Mouse (Mus musculus) left cerebral cortex, adult 18-20 months (tissue): ENCODE measurements around the gene Btnl6. TPM values are rescaled to one million over a fixed set of nuclear protein-coding genes. Genes with fewer than 3 reads are reported as not detected.
"Not testable (repeated sequence)": the region's sequence is repeated elsewhere in the genome, so short reads cannot be mapped to it uniquely, and the experiment has no call there.

Experiments used
- DNase-seq, 2 experiments: peaks; one replicate each; pipeline ENCODE4 v3.0.0; 2021 to 2022; ENCODE audit warnings: low spot score in 2 of 2, mixed read lengths in 1 of 2
- total RNA-seq, 2 experiments: library from RNA; stranded (reverse); gene quantifications; 2 replicates each; pipeline ENCODE4 v1.2.3; 2021

Btnl6 gene
- total RNA-seq, 2 experiments from 2014 or later: not detected

DNA sequence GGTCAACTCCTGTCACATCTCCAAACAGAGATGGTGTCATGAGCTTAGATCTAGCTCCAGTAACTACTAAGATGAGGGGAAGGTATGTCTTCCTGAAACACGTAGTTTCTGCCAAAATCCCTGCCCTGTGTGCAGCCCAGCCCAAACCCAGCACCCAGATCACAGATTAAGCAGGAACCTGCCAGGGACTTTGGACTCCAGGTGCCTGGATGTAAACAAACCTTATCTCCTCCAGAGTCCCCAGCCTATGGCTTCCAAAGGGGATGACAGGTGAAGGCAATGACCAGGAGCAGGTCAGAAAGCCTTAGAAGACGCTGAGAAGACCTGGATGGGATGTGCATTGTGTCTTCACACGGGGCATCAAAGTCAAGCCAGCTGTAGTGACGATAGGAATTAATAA lies 19.4 kb downstream of the Btnl6 start:
- not testable (repeated sequence) for DNase-seq

DNA sequence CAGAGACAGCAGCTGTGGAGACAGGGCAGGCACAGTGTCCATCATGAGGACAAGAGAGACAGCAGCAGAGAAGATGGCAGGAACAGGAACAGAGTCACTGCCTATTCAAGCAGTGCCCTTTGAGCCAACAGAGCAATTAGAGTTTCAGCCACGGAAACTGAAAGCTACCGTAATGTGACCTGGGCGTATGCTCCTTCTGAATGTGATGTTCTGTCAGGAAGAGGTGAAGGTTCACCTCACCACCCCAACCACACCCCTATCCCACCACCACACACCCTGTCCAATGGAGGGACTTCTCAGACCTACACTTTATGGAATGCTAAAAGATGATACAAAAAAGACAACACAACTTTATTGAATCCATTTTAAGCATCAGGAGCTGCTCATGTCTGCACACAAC lies 19.8 kb downstream of the Btnl6 start:
- not testable (repeated sequence) for DNase-seq

DNA sequence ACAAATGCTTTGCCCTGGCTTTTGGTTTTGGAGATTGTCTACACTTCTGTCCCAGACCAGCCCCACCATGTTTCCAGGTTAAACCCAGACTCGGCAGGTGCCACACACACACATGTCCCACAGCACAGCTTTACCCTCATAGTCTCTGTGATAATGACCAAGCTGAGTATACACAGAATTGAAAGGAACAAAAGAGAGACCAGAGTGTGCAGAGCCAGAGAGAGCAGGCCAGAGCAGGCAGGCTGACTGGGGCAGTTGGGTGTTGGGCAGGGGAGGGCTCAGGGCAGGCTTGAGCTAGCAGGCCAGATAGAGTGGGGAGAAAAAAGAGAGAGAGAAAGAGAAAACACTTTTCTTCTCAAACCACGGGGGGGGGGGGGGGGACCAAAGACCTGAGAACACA lies 20.6 kb downstream of the Btnl6 start:
- DNase-seq: no peak

DNA sequence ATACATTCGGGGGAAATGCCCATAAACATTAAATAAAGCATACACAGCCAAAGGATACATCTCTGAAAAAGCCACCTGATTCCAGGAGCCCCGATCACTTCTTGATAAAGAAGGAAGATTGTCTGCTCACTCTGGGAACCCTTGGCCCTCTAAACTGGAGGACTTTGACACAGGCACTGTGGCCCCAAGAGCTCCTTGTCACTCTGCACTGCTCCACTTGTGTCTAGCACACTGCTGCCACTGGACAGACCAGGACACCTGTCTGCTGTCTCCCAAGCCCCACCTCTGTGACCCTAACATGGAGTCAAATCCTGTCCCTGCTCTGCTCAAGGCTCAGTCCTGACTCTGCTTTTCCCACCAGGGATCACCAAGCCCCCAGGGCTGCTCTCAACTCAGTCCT lies 22.0 kb downstream of the Btnl6 start:
- not testable (repeated sequence) for DNase-seq

DNA sequence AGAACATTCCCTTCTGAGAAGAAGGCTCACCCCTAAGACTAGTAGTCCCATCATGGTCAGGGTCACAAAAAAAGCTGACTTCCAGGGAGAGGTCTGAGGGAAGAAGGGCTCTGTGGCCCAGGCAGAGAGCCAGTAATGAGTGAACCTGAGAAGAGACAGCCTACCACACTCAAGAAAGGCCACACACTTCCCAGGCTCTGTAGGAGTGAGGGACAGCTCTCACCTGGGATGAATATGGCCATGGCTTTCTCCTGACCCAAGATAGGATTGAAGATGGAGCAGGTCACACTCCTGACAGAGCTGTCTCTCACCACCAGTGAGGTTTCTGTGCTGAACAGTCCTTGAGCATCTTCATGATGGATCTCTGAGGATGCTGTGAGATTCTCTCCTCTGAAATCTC lies 24.4 kb downstream of the Btnl6 start:
- DNase-seq: no peak

DNA sequence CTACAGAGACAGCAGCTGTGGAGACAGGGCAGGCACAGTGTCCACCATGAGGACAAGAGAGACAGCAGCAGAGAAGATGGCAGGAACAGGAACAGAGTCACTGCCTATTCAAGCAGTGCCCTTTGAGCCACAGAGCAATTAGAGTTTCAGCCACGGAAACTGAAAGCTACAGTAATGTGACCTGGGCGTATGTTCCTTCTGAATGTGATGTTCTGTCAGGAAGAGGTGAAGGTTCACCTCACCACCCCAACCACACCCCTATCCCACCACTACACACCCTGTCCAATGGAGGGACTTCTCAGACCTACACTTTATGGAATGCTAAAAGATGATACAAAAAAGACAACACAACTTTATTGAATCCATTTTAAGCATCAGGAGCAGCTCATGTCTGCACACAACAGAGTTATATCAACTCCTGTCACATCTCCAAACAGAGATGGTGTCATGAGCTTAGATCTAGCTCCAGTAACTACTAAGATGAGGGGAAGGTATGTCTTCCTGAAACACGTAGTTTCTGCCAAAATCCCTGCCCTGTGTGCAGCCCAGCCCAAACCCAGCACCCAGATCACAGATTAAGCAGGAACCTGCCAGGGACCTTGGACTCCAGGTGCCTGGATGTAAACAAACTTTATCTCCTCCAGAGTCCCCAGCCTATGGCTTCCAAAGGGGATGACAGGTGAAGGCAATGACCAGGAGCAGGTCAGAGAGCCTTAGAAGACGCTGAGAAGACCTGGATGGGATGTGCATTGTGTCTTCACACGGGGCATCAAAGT lies 39.7 kb downstream of the Btnl6 start, which contains the start of gene Btnl4:
Gene Btnl4 (minus strand): TSS at position 81 of the 776 bp plus-strand sequence.
- DNase-seq: not testable (repeated sequence)

DNA sequence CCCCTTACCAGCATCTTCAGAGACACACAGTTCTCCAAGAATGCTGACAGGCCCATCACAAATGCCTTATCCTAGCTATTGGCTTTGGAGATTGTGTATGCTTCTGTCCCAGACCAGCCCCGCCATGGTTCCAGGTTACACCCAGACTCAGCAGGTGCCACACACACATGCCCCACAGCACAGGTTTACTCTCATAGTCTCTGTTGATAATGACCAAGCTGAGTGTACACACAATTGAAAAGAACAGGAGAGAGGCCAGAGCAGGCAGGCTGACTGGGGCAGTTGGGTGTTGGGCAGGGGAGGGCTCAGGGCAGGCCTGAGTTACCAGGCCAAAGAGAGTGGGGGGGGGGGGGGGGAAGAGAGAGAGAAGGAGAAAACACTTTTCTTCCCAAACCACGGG lies 40.7 kb downstream of the Btnl6 start:
- DNase-seq: no peak

DNA sequence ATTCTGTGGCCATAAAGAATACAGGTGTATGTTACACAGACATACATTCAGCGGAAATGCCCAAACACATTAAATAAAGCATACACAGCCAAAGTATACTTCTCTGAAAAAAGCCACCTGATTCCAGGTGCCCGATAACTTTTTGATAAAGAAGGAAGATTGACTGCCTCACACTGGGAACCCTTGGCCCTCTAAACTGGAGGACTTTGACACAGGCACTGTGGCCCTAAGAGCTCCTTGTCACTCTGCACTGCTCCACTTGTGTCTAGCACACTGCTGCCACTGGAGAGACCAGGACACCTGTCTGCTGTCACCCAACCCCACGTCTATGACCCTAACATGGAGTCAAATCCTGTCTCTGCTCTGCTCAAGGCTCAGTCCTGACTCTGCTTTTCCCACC lies 42.1 kb downstream of the Btnl6 start:
- no peak for DNase-seq

DNA sequence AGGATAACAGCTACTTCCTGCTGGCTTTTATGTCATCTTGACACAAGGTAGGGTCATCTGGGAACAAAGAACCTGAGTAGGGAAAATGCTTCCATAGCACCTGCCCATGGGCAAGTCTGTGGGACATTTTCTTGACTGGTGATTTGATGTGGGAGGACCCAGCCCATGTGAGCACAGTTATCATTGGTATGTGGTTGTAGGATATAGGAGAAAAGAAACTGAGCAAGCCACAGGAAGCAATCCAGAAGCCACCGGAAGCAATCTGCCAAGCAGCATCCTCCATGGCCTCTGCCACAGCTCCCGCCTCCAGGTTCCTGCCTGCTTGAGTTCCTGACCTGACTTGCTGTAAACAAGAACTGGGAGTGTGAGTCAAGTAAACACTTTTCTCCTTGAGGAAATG lies 46.7 kb downstream of the Btnl6 start:
- no peak for DNase-seq

DNA sequence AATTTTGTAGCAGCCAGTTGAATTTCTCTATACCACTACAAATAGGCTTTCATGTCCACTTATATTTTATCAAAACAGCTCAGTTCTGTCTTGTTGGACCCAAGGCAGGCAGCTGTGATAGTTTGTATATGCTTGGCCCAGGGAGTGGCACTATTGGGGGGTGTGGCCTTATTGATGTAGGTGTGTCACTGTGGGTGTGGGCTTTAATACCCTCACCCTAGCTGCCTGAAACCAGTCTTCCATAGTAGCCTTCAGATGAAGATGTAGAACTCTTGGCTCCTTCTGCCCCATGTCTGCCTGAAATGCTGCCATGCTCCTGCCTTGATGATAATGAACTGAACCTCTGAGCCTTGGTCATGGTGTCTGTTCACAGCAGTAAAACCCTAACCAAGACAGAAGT lies 51.2 kb downstream of the Btnl6 start:
- not testable (repeated sequence) for DNase-seq

DNA sequence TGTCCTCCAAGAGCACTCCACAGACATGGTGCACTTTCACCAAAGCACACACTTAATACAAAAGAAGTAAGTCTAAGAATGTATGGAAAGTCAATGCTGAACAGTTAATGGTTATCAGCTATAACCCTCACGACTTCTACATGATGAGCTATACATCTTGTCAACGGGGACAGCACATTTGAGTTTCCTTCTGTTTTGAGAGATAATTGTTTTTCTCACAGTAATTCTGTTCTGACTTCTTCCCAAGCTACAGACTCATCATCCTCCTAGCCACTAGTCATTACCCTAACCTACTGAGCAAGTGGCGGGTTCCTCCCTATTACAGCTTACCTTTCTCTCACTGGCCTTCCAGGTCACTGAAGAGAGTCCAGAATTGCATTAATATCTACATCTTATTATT lies 57.9 kb downstream of the Btnl6 start:
- DNase-seq: no peak

Other genes starting within 250 kb of the Btnl6 start
- 1 to 10 TPM; 4.5 to 5.9 TPM for gene H2-Aa, start 229.5 kb downstream of the Btnl6 start, total RNA-seq
- 1 to 10 TPM; 4.0 to 6.0 TPM for gene H2-Eb1, start 211.5 kb downstream of the Btnl6 start, total RNA-seq
- gene H2-Eb2, start 191.7 kb downstream of the Btnl6 start, total RNA-seq: not detected
- gene Btnl2, start 162.5 kb downstream of the Btnl6 start, total RNA-seq: under 1 TPM; 0.63 to 0.68 TPM
- gene Btnl1, start 140.2 kb downstream of the Btnl6 start, total RNA-seq: not detected
- gene BC051142, start 118.5 kb downstream of the Btnl6 start, total RNA-seq: 1 to 10 TPM; 2.1 to 4.4 TPM
- not detected for gene Btnl4, start 40.0 kb downstream of the Btnl6 start, total RNA-seq
- 1 to 10 TPM; 6.1 to 9.0 TPM for gene Notch4, start 46.9 kb upstream of the Btnl6 start, total RNA-seq
- gene Gpsm3, start 72.5 kb upstream of the Btnl6 start, total RNA-seq: 1 to 10 TPM; 2.5 to 3.0 TPM
- gene Pbx2, start 73.9 kb upstream of the Btnl6 start, total RNA-seq: 10 to 100 TPM; 58.4 to 64.5 TPM
- under 1 TPM; 0.45 to 0.58 TPM for gene Ager, start 80.5 kb upstream of the Btnl6 start, total RNA-seq
- 10 to 100 TPM; 74.2 to 75.9 TPM for gene Rnf5, start 86.3 kb upstream of the Btnl6 start, total RNA-seq
- gene Agpat1, start 86.9 kb upstream of the Btnl6 start, total RNA-seq: 100 to 1,000 TPM; 165 to 169 TPM
- gene Egfl8, start 98.6 kb upstream of the Btnl6 start, total RNA-seq: 1 to 10 TPM; 3.2 to 3.4 TPM
- 10 to 100 TPM; 43.6 to 47.2 TPM for gene Ppt2, start 111.2 kb upstream of the Btnl6 start, total RNA-seq
- 100 to 1,000 TPM; 131 to 147 TPM for gene Prrt1, start 112.2 kb upstream of the Btnl6 start, total RNA-seq
- gene Fkbpl, start 127.4 kb upstream of the Btnl6 start, total RNA-seq: 10 to 100 TPM; 11.4 to 14.3 TPM
- gene Atf6b, start 129.8 kb upstream of the Btnl6 start, total RNA-seq: 10 to 100 TPM; 60.1 to 63.2 TPM
- 1 to 10 TPM; 1.6 to 1.9 TPM for gene Tnxb, start 153.2 kb upstream of the Btnl6 start, total RNA-seq
- gene C4b, start 226.5 kb upstream of the Btnl6 start, total RNA-seq: 10 to 100 TPM; 29.6 to 32.7 TPM